Mouse (Mus musculus) spleen, embryonic (tissue): ENCODE measurements around the gene Ptprj.

Source experiments
- CTCF ChIA-PET: fragments of 350-600 bp; sonication (Branson Sonifier 250); formaldehyde crosslinking; loops from one replicate; lab custom pipeline; 2022; lab: Charles Lee

Gene Ptprj

DNA sequence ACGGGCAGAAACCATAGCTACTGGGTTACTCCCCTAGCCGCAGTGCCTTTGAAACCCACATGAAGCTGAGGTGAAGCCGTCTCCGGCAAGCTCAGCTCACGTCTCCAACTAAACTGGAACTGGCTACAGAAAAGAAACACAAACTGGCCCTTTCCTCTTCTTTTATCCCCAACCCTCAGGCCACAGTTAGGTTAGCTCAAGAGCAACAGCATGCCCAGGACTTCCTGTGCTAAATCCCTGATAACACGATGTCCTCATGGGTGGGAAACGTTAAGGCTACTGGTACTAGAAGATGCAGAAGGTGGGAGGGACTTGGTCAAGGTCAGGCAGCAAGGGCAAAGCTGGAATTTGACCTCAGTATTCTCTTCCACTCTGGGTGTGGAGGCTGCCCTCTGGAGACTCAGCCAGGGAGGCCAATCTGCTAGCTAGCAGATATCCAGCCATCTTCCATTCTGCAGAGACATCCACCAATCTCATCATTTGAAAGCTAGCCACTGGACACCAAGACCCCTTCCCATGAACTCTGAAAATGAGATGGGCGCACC, 18.2 kb downstream of the Ptprj start:
- CTCF ChIA-PET: interaction anchor here (0.5 to 0.7 kb wide), 3 partner anchors 78 to 1562 kb away, joined by 3 to 22 read pairs (median 3); no protein-coding TSS in a partner anchor

DNA sequence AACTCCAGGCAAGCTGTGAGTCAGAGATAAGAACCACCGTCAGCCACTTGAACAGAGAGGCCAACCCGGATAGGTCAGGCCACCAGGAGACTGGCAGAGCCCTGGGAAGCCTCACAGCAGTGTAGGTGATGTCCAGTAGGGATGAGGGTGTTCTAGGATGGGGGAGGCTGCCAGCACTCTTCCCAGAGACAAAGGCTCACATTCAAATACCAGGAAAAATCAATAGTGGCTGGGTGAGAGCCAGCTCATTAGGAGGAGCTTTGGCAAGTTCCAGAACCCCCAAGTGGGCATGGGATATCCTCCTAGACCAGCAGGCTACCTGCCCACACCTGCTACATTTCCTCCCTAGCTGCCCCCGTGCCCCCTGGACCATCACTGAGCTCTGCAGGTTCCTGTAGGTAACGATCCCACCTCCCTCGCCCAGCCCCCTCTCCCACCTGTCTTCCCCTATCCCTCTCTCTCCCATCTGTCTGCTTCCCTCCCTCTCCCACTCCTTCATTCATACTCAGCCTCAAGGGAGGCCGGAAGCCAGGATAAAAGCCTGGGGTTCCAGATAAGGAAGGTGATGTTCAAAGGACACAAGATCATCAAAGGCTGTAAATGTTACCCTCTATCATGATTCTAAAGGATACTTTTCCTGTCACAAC, 20.1 kb downstream of the Ptprj start:
- CTCF ChIA-PET: no interaction called here

DNA sequence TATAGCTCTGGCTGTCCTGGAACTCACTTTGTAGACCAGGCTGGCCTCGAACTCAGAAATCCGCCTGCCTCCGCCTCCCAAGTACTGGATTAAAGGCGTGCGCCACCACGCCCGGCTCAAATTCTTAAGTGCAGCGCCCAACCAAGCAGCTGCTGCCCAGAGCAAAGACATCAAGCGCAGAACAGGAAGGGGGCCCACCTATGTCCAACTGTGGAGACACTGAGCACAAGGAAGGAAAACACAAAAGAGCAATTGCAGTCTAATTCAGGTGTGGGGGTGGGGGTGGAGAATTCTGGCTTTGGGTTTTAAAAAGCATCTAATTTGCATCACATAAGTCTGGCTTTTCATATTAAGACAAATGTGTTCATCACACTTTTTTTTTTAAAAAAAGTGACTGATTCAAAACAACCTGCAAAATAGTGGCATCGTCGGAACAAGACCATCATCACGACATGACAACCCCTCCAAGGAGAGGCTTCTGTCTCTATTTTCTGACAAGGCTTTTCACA, 20.7 kb downstream of the Ptprj start:
- CTCF ChIA-PET: interaction anchor here (0.7 kb wide), 1 partner anchor 177 kb away, joined by 3 read pairs; no protein-coding TSS in a partner anchor

DNA sequence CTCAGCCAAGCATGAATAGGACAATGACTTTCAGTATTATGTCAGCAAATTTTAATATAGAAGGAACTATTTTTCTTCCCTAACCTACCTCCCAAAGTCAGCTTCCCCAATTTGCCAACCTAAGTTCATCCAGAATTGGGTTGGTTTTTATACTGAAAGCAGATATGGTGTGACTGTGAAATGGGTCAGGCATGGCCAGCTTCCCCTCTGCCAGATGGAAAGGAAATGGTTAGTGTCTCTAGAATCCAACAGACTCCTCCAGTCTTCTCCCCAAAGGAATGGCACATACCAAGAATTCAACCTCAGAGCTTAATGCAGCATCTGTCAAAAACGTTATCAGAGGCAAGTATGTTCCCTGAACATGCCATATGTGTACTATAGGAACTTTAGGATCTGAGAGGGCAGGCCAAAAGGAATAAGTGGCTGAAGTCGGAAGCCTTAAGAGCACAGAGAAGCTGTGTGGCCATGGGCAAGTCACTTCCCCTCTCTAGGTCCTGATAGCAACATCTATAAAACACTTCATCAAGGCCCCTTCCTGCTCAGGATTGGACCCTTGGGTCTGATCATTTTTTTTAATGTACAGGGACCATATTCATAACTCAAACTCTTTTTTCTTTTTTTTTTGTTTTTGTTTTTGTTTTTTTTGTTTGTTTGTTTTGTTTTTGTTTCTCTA, 21.3 kb downstream of the Ptprj start:
- CTCF ChIA-PET: interaction anchor here (0.7 kb wide), 1 partner anchor 178 kb away, joined by 3 read pairs; no protein-coding TSS in a partner anchor

DNA sequence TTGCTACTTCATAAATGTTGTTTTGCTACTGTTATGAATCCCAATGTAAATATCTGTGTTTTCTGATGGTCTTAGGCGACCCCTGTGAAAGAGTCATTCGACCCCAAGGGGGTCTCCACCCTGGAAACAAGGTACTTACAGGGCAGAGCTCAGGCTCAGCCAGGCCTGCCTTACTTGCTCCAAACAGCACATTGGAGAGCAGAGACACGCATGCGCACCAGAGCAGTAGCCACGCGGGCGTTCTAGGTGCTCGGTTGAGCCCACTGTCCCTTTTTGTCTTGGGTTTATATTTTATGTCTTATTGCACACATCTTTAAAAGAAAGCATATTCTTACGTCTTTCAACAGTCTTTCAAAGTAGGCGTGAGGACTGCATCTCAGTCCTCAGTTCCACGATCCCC, 22.1 kb downstream of the Ptprj start:
- CTCF ChIA-PET: interaction anchor here (0.9 to 1.0 kb wide), 2 partner anchors 11 to 54 kb away, joined by 3 read pairs; no protein-coding TSS in a partner anchor

DNA sequence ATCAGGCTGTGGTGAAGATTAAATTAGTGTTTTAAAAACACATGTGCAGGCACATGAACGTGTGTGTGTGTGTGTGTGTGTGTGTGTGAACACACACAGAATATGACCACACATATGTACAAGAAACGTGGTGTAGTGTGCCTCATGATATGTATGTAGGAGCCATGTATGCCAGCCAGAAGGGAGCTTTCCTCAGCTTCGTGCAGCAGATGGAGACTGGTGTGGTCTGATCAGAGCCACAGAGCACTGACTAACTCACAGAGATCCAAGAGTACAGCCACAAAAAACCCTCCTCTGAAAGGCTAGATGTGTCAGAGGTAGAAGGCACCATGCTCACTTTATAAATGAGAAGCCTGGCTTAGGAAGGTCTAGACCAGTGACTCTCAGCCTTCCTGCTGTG, 22.5 kb downstream of the Ptprj start:
- CTCF ChIA-PET: interaction anchor here (0.9 to 1.0 kb wide), 2 partner anchors 11 to 53 kb away, joined by 3 read pairs; no protein-coding TSS in a partner anchor

DNA sequence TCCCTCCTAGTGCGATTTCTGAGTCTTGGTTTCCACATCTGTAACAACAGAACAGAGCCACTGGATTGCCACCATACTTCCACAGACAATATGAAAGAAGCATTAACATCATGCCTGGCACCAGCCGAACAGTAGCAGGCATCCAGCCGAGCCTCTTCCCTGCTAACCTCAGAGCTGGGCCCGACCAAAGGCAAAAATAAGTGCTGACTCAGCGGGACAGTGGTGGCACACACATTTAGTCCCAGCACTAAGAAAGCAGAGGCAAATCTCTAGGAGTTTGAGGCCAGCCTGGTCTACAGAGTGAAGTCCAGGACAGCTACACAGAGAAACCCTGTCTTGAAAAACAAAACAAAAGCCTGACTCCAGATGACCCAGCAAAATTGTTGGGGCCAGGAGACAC, 24.7 kb downstream of the Ptprj start:
- CTCF ChIA-PET: no interaction called here

DNA sequence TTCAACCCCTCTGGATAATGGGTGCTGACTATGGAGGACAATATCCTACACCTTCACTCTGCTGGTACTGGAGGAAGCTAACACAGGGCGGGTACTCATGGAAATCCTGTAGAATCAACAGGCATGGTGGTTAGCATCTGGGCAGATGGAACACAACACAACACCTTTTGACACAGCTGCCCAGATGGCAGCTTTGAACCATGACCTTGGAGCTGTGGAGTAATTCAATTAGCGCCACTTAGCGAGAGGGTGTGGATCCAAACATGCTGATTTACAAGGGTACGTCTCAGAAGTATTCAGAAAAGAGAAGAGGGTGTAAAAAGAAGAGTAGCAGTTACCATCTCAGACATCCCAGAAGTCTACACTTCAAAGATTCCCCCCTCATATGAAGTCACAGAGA, 25.6 kb downstream of the Ptprj start:
- CTCF ChIA-PET: no interaction called here

DNA sequence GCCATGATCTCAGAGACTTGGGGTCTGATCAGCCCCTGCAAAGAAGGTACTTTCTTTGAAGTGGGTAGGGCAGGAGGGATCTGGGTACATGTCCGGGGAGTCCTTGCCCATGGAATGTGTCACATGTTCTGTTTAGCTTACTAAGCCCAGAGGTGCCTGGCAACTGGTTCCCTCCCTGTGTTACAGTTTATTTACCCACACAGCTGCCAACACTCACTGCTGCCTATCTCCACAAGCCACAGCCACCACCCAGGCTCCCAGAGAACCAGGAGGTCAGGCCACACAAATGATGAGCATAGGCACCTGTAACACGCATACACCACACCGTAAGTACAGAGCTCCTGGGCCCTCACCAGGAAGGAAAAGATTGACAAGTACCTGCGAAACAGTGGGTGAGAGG, 26.6 kb downstream of the Ptprj start:
- CTCF ChIA-PET: interaction anchor here (1.4 kb wide), 1 partner anchor 12 kb away, joined by 4 read pairs; no protein-coding TSS in a partner anchor

DNA sequence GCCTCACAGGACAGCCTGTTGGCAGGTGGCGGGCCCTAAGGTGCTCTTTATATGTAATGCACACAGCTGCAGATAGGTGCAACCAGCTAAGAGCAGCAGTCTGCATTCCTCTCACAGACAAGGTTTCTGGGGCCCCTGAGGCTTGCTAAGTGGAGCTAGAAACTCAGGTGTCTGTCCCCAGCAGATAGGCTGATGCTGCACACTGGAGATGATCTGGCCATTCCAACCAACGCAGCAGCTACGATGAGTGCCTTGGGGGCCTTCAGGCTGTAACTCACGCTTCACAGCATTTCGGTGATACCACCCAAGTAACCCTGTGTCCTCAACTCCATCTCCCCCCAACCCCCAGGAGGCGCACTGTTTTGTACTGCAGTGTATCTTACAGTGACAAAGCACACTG, 29.8 kb downstream of the Ptprj start:
- CTCF ChIA-PET: interaction anchor here (0.9 to 1.0 kb wide), 3 partner anchors 20 to 47 kb away, joined by 3 to 9 read pairs (median 3); no protein-coding TSS in a partner anchor

DNA sequence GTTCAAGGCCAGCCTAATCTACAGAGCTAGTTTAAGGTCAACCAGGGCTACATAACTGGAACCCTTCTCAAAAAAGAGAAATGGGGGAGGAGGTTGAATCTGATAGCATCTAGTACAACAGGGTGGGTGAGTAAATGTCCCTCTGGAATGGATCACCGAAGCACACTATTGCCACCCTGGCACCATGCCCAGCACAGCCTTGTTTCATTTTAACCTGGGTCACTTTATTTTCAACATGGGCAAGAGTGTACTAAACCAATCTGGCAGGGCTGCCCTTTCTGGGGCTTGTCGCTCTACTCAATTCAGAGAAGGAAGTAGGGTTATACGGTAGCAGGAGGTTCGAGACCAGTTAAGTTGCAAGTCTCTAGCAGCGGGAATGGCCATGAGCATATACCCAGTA, 31.9 kb downstream of the Ptprj start:
- CTCF ChIA-PET: no interaction called here

DNA sequence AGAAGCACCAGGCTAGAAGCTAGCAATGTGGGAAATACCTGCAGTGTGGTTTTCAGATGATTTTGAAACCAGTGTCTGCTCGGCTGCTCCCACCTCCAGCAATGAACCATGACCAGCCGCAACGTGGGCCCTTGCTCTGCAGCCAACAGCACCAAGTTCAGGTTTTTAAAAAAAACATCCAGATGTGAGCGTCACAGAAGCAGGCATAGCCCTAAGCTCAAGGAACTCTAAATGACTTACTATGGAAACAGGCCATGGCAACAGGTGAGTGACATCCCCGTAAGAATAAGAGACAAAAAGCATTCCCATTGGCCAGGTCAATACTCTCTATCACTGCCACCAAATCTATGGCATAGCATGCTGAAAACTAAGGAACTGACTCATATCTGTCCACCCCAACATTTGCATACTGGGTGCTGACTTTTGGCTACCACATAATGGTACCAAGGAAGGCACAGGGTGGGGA, 33.3 kb downstream of the Ptprj start:
- CTCF ChIA-PET: interaction anchor here (0.8 to 1.0 kb wide), 2 partner anchors 94 to 125 kb away, joined by 4 to 5 read pairs; no protein-coding TSS in a partner anchor

DNA sequence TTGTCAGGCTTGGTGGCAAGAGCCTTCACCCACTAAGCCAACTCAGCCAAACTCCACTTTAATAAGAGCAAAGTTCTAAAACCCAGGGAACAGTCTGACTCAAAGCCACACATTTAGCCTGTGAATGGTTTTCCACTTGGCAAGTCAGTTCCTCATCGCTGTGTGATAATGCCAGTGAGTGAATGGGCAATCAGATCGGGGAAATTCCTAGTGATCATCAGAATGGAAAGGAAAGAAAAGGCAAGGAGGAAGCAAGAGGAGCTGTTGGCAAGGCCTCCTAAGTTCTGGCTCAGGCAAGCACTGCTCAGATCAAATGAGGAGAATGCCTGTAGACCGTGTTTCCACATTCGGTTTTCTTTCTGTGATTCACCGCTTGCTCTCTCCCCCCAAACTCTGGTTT, 35.2 kb downstream of the Ptprj start:
- CTCF ChIA-PET: interaction anchor here (0.6 to 0.7 kb wide), 2 partner anchors 72 to 136 kb away, joined by 5 read pairs; no protein-coding TSS in a partner anchor

DNA sequence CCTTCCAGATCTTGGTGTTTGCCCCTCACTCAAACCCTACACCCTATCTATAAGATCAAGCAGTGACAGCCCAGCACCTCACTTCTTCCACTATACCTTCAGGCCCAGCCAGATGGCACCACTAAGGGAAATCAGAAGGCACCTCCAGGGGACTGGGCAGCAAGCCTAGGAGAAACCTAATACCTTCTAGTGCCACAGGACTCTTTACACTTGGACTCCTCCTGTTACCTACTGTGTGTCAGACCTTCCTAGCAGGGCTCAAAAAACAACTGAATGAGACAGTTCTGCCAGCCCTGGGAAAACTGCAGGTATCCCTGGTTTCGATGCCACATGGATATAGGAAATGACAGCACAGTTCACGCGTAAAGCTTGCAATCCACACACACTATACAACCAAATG, 36.5 kb downstream of the Ptprj start:
- CTCF ChIA-PET: interaction anchor here (0.6 kb wide), 2 partner anchors 28 to 500 kb away, joined by 5 to 6 read pairs; no protein-coding TSS in a partner anchor

DNA sequence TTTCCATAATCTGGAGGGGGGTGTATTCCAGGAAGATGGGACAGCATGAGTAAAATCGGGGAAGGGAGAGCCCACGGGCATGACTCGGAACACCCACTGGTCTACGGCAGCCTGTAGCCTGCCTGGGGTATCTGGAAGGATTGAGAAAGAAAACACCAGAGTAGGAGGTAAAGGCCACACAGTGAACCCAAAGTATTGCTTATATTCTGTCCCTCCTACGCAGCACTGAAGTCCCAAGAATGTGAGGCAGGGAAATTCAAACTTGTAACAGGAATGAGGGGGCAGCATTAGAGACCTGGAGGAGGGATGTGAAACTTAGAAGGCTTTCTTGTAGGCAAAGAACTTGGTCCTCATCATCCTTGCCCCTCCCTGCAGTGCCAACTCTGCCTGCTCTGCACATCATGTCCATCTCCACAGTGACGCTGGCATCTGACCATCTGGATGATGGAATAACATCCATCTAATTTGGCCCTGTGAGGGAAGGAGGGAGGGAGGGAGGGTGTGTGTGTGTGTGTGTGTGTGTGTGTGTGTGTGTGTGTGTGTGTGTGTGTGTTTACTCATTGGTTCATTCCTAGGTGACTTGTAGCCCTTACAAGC, 37.2 kb downstream of the Ptprj start:
- CTCF ChIA-PET: no interaction called here

DNA sequence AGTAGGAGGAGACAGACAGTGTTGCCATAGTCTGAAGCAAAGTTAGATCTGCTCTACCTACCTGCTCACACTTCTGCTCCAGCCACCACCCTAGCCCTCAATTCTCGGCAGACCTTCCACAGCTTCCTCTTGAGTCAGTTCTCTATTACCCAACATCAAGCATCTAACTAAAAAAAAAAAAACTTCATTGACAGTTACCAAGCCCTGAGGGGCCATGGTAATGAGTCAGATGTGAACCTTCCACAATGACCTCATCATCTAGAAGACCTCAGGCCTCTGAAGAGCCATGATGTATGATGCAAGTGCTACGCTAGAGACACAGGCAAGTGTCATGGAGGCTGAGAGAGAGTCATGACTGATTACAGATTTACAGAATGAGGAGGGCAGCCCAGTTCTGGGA, 37.8 kb downstream of the Ptprj start:
- CTCF ChIA-PET: no interaction called here

DNA sequence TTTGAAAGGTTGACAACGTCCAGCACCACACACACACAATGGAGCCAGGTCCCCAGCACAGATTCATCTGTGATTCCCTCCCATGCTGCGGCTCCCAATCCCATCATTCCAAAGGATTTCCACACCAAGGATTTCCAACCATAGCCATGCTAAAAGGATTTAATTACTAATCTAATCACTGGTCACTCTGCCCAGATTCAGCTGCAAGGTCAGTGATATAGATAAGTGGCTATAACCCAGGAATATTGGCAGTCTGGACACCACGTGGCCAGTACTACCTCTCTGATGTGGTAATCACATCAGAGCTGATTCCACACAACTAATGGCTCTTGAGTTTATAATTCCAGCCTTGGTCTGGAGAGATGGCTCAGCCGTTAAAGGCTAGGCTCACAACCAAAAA, 41.2 kb downstream of the Ptprj start:
- CTCF ChIA-PET: no interaction called here

DNA sequence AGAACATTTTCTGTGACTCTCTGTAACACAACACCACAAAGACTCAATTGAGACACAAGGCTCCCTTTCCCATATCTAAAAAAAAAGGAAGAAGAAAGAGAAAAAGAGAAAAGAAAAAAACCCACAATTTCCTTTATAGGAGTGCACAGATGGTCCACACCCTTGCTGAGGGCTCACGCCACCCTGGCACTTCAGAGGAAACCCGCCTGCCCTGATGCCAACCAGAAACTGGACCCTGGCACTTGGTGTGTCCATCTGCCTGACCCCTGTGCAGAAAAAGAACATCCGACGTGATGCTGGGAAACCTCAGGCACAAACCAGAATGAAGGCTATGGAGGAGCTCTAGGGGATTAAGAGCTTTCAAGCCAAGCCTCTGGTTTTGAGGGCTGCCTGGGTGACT, 43.2 kb downstream of the Ptprj start:
- CTCF ChIA-PET: no interaction called here

DNA sequence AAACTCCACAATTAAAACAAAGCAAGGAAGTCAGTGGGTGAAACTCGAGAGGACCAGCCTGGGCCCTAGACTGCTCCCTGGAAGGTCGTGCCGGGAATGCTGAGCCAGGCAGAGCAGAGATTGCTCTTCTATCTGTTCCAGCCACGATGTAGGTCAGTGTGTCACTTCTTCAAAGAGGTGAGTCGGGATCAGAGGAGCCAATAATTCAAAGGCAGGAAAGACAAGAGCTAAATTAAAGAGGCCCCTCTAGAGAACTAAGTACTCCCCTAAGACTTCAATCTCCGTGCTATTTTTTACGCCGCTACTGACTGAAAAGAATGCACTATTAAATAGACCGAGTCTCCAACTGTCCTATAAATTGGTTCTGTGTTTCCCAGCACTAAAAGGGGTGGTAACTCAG, 43.9 kb downstream of the Ptprj start:
- CTCF ChIA-PET: no interaction called here

DNA sequence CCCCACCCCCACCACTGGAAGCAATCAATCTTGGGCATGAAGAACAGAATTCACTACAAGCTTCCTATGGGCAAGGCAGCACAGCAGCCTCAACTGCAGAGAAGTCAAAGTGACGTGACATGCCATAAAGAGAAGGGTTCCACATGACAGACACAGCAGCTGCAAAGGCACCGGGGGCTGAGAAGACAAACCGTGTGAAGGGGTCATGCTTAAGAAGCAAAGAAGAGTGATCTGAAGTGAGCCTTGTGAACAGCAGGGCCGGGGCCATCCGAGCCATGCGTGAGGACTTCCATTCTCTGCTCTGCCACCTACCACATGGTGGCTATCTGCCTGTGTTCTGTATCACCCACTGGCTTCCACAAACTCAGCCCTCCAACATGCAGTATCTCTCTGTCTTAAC, 45.7 kb downstream of the Ptprj start:
- CTCF ChIA-PET: interaction anchor here (0.5 kb wide), 2 partner anchors 167 to 201 kb away, joined by 3 read pairs; no protein-coding TSS in a partner anchor

DNA sequence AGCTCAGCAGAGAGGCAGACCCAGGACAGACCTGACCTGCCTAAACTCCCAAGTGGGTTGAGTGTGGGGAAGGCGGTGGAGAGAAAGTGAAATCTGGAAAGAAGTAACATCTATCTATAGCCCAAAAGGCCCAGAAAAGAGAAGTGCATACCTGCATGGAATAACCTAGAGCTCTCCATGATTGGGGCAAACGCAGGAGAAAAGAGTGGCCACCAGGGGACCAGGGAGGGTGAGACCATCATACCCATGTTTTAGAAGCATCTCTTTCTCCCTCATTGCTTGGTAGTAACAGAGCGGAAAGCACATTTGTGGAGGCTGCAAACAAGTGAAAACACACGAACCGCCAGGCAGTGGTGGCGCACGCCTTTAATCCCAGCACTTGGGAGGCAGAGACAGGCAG, 46.5 kb downstream of the Ptprj start:
- CTCF ChIA-PET: no interaction called here
